Mouse (Mus musculus) E14TG2a.4 (cell line): ENCODE measurements at regions not wholly inside any gene's neighbourhood (a gene's known extent, or its start where the extent isn't known, plus 50 kb on each side); places are given as distances from the start of the nearest gene placed in this dataset.

ENCODE experiments used
- CTCF ChIP-seq: conservative IDR thresholded peaks from 2 replicates; pipeline ENCODE4 v1.5.1; 2014; ENCODE audit warnings: low read length
- NANOG ChIP-seq: IDR thresholded peaks from 2 replicates; pipeline ENCODE4 v1.6.1; 2014; ENCODE audit warnings: borderline replicate concordance, low read length, mixed read lengths

DNA sequence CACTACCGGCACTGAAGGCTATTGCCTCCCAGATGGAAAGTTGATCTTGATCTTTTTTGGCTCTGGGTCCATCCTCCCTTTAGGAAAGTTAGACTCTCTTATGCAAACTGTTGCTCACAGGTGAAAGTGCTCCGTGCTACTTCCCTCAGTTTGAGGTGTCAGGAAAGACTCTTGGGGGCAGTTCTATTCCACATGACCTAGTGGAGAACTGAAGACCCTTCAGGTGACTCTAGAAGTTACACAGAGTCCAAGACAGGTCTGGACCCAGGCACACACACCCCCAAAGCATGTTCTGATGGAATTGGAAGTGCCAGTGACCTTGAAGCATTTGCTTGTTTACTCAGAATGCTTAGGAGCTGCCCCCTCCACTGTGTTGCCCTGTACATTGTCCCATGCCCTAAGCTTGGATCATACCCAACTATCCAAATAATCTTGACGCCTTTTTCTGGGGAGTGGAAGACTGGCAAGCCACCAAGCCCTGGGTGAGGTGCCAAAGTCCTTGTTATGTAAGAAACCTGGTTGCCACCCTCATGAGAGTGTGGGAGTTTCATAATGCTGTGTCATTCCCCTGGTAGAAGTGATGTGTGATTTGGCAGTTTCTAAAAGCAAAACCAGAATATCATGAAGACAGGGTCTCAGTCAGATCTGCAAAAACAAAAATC is 51.1 kb upstream of the Nampt start:
- TF ChIP-seq CTCF (no peak), NANOG (no peak)
